Mouse (Mus musculus): ENCODE measurements around the gene Clip4. TPM values are rescaled to one million over a fixed set of nuclear protein-coding genes. Genes with fewer than 3 reads are reported as not detected.

Clip4 gene
- polyA plus RNA-seq, 2 experiments = 0.14 to 0.17 TPM

GRCm38 (mm10) chr17:71862184-71862583, 93.9 kb downstream of the Clip4 start:
- no peak for TF ChIP-seq EP300 (IDR thresholded peaks at IDR 0.05; ENCODE audit: low read depth)
- TF ChIP-seq CTCF (IDR thresholded peaks at IDR 0.05; ENCODE audit: low read depth) = no peak
- H3K4me3 ChIP-seq (ENCODE audit: insufficient read depth in 1 of 2, low read depth in 2 of 2, low read length in 2 of 2) = no peak overlapping the region
- H3K27me3 ChIP-seq (ENCODE audit: control insufficient read depth, insufficient read depth, low read length) = no peaks in the 10 kb centered on the region
- DNase-seq (ENCODE audit: low read depth in 3 of 3, low spot score in 3 of 3) = no peak
- H3K27ac ChIP-seq = no peak overlapping the region
- no peaks in the 10 kb centered on the region for H3K4me1 ChIP-seq (replicated peaks; ENCODE audit: control insufficient read depth in 2 of 2, insufficient read depth in 2 of 2, low read length in 1 of 2)
- H3K9ac ChIP-seq (replicated peaks) = no peak overlapping the region
- H3K36me3 ChIP-seq (replicated peaks; ENCODE audit: control insufficient read depth, insufficient read depth, low read depth) = no peaks in the 10 kb centered on the region
- WGBS (ENCODE audit: insufficient replicate concordance) = 75% methylated on average over 3 of the region's 3 CpGs
- H3K4me2 ChIP-seq (ENCODE audit: low read depth) = no peak overlapping the region
- no peak for ATAC-seq (ENCODE audit: insufficient read depth)
- no peaks in the 10 kb centered on the region for H3K9me3 ChIP-seq (ENCODE audit: control insufficient read depth, low read length)

GRCm38 (mm10) chr17:71862895-71863294, 94.6 kb downstream of the Clip4 start:
- Histone ChIP-seq H3K36me3 (replicated peaks; ENCODE audit: control insufficient read depth, insufficient read depth, low read depth) (no peaks in the 10 kb centered on the region), H3K27me3 (ENCODE audit: control insufficient read depth, insufficient read depth, low read length) (no peaks in the 10 kb centered on the region), H3K27ac (no peak overlapping the region), H3K4me1 (replicated peaks; ENCODE audit: control insufficient read depth in 2 of 2, insufficient read depth in 2 of 2, low read length in 1 of 2) (no peaks in the 10 kb centered on the region), H3K4me3 (ENCODE audit: insufficient read depth in 1 of 2, low read depth in 2 of 2, low read length in 2 of 2) (no peak overlapping the region), H3K9me3 (ENCODE audit: control insufficient read depth, low read length) (no peaks in the 10 kb centered on the region), H3K9ac (replicated peaks) (no peak overlapping the region), H3K4me2 (ENCODE audit: low read depth) (no peak overlapping the region)
- WGBS (ENCODE audit: insufficient replicate concordance) = 48% methylated on average over 4 of the region's 4 CpGs
- no peak for DNase-seq (ENCODE audit: low read depth in 3 of 3, low spot score in 3 of 3)
- no peak for ATAC-seq (ENCODE audit: insufficient read depth)
- TF ChIP-seq EP300 (IDR thresholded peaks at IDR 0.05; ENCODE audit: low read depth) = no peak

GRCm38 (mm10) chr17:71864039-71864438, 95.8 kb downstream of the Clip4 start:
- 61% methylated on average over 8 of the region's 8 CpGs for WGBS (ENCODE audit: insufficient replicate concordance)
- ATAC-seq (ENCODE audit: insufficient read depth) = no peak
- H3K4me2 ChIP-seq (ENCODE audit: low read depth) = no peak overlapping the region
- H3K9ac ChIP-seq (replicated peaks) = no peak overlapping the region
- no peaks in the 10 kb centered on the region for H3K4me1 ChIP-seq (replicated peaks; ENCODE audit: control insufficient read depth in 2 of 2, insufficient read depth in 2 of 2, low read length in 1 of 2)
- H3K4me3 ChIP-seq (ENCODE audit: insufficient read depth in 1 of 2, low read depth in 2 of 2, low read length in 2 of 2) = no peak overlapping the region
- DNase-seq (ENCODE audit: low read depth in 3 of 3, low spot score in 3 of 3) = no peak
- no peaks in the 10 kb centered on the region for H3K9me3 ChIP-seq (ENCODE audit: control insufficient read depth, low read length)
- no peaks in the 10 kb centered on the region for H3K27me3 ChIP-seq (ENCODE audit: control insufficient read depth, insufficient read depth, low read length)
- no peak overlapping the region for H3K27ac ChIP-seq
- no peak for TF ChIP-seq EP300 (IDR thresholded peaks at IDR 0.05; ENCODE audit: low read depth)
- TF ChIP-seq CTCF (IDR thresholded peaks at IDR 0.05; ENCODE audit: low read depth) = no peak
- no peaks in the 10 kb centered on the region for H3K36me3 ChIP-seq (replicated peaks; ENCODE audit: control insufficient read depth, insufficient read depth, low read depth)

- no peak for ATAC-seq (ENCODE audit: insufficient read depth)
- Histone ChIP-seq H3K9me3 (ENCODE audit: control insufficient read depth, low read length) (no peaks in the 10 kb centered on the region), H3K27ac (no peak overlapping the region), H3K4me1 (replicated peaks; ENCODE audit: control insufficient read depth in 2 of 2, insufficient read depth in 2 of 2, low read length in 1 of 2) (no peaks in the 10 kb centered on the region), H3K9ac (replicated peaks) (no peak overlapping the region), H3K36me3 (replicated peaks; ENCODE audit: control insufficient read depth, insufficient read depth, low read depth) (no peaks in the 10 kb centered on the region), H3K4me3 (ENCODE audit: insufficient read depth in 1 of 2, low read depth in 2 of 2, low read length in 2 of 2) (no peak overlapping the region), H3K27me3 (ENCODE audit: control insufficient read depth, insufficient read depth, low read length) (peaks cover 8% of the 10 kb centered on the region), H3K4me2 (ENCODE audit: low read depth) (no peak overlapping the region)
- TF ChIP-seq EP300 (IDR thresholded peaks at IDR 0.05; ENCODE audit: low read depth) = no peak
- WGBS (ENCODE audit: insufficient replicate concordance) = 64% methylated on average over 5 of the region's 5 CpGs
- no peak for DNase-seq (ENCODE audit: low read depth in 3 of 3, low spot score in 3 of 3)
Observed at GRCm38 (mm10) chr17:71865437-71865836, 97.2 kb downstream of the Clip4 start.

- 44% methylated on average over 2 of the region's 2 CpGs for WGBS (ENCODE audit: insufficient replicate concordance)
- Histone ChIP-seq H3K27ac (no peak overlapping the region), H3K9me3 (ENCODE audit: control insufficient read depth, low read length) (no peaks in the 10 kb centered on the region), H3K4me3 (ENCODE audit: insufficient read depth in 1 of 2, low read depth in 2 of 2, low read length in 2 of 2) (no peak overlapping the region), H3K4me2 (ENCODE audit: low read depth) (no peak overlapping the region), H3K9ac (replicated peaks) (no peak overlapping the region), H3K4me1 (replicated peaks; ENCODE audit: control insufficient read depth in 2 of 2, insufficient read depth in 2 of 2, low read length in 1 of 2) (no peaks in the 10 kb centered on the region), H3K27me3 (ENCODE audit: control insufficient read depth, insufficient read depth, low read length) (peaks cover 8% of the 10 kb centered on the region), H3K36me3 (replicated peaks; ENCODE audit: control insufficient read depth, insufficient read depth, low read depth) (no peaks in the 10 kb centered on the region)
- no peak for DNase-seq (ENCODE audit: low read depth in 3 of 3, low spot score in 3 of 3)
- ATAC-seq (ENCODE audit: insufficient read depth) = no peak
- TF ChIP-seq EP300 (IDR thresholded peaks at IDR 0.05; ENCODE audit: low read depth) = no peak
- TF ChIP-seq CTCF (IDR thresholded peaks at IDR 0.05; ENCODE audit: low read depth) = no peak
Observed at GRCm38 (mm10) chr17:71867892-71868291, 99.6 kb downstream of the Clip4 start.

All from liver, embryonic 14.5 days (tissue).